Mouse (Mus musculus): ENCODE data around the gene Galm.

GRCm38 (mm10) chr17:80086591-80086990, 40.7 kb upstream of the Galm start:
- TF ChIP-seq CTCF (IDR thresholded peaks at IDR 0.05; ENCODE audit: control insufficient read depth, insufficient read depth, low read length) (no peak), POLR2A (IDR thresholded peaks at IDR 0.05; ENCODE audit: borderline replicate concordance, control insufficient read depth, low read depth, low read length) (no peak)

All from bone marrow, adult 2 months (tissue).